Mouse (Mus musculus) heart, postnatal 0 days (tissue): ENCODE measurements around the gene Acta2. TPM values are rescaled to one million over a fixed set of nuclear protein-coding genes. Genes with fewer than 3 reads are reported as not detected.

Experiments
- ATAC-seq: fragments of 200-750 bp; cut with Nextera tagmentation; 2 replicates; pipeline ENCODE4 v1.8.0; 2017; ENCODE audit warnings: low read depth, moderate number of reproducible peaks, moderate library complexity; ENCODE audit not compliant: insufficient read depth
- DNase-seq: peaks from one replicate; pipeline ENCODE4 v3.0.0-alpha.2; 2016; ENCODE audit warnings: low spot score
- H3K27ac ChIP-seq: fragments of 300-500 bp; sonication (generic); 2 replicates; pipeline ENCODE4 v1.5.1; 2014; ENCODE audit warnings: low read depth, mild to moderate bottlenecking
- H3K27me3 ChIP-seq: fragments of 300-500 bp; sonication (generic); 2 replicates; pipeline ENCODE4 v1.6.1; 2014; ENCODE audit warnings: low read length, mixed read lengths; ENCODE audit not compliant: control insufficient read depth, insufficient read depth
- H3K36me3 ChIP-seq: fragments of 300-500 bp; sonication (generic); replicated peaks from 2 replicates; pipeline ENCODE4 v1.6.1; 2014; ENCODE audit warnings: low read length, mixed read lengths; ENCODE audit not compliant: control insufficient read depth, insufficient read depth
- H3K4me1 ChIP-seq: fragments of 300-500 bp; sonication (generic); 2 replicates; pipeline ENCODE4 v1.6.1; 2014; ENCODE audit warnings: antibody characterized with exemption; ENCODE audit not compliant: control insufficient read depth, insufficient read depth
- H3K4me2 ChIP-seq: fragments of 300-500 bp; sonication (generic); 2 replicates; pipeline ENCODE4 v1.6.1; 2014; ENCODE audit warnings: low read depth, mild to moderate bottlenecking, low read length, moderate library complexity
- H3K4me3 ChIP-seq: fragments of 300-500 bp; sonication (generic); 2 replicates; pipeline ENCODE4 v1.5.1; 2014; ENCODE audit warnings: low read depth, low read length
- H3K9ac ChIP-seq: fragments of 300-500 bp; sonication (generic); replicated peaks from 2 replicates; pipeline ENCODE4 v1.6.1; 2014; ENCODE audit warnings: low read depth, low read length, mixed read lengths
- H3K9me3 ChIP-seq: fragments of 300-500 bp; sonication (generic); replicated peaks from 2 replicates; pipeline ENCODE4 v1.6.1; 2016; ENCODE audit warnings: low read length; ENCODE audit not compliant: control insufficient read depth
- CTCF ChIP-seq: IDR thresholded peaks from 2 replicates; pipeline ENCODE4 v1.5.1; 2016; ENCODE audit warnings: antibody characterized with exemption, control low read depth, low read depth
- EP300 ChIP-seq: IDR thresholded peaks from 2 replicates; pipeline ENCODE4 v1.6.1; 2016; ENCODE audit warnings: antibody characterized with exemption, low read depth
- WGBS: fragments of 180-500 bp; shearing (Covaris S2); extraction: QIAGEN DNeasy Blood & Tissue Kit; methylation state at CpG from one replicate; pipeline ENCODE4 v1.1.7; 2014; 5-methylcytosine and 5-hydroxymethylcytosine counted together
- polyA plus RNA-seq: library from polyadenylated mRNA; unstranded; fragments of >200 nt; fragmentation: Nextera tagmentation; extraction: Ambion mirVana; gene quantifications from 2 replicates; pipeline ENCODE4 v1.2.1, GENCODE M21; 2015
- total RNA-seq: library from RNA; depleted of rRNA; stranded (reverse); fragments of >200 nt; gene quantifications from 2 replicates; pipeline ENCODE4 v1.2.3, GENCODE M21; 2014; ENCODE audit warnings: low replicate concordance; rRNA removed

The Acta2 gene
- total RNA-seq (921 and 1,307 TPM in 2 replicates), polyA plus RNA-seq (1,041 and 1,327 TPM in 2 replicates)

DNA sequence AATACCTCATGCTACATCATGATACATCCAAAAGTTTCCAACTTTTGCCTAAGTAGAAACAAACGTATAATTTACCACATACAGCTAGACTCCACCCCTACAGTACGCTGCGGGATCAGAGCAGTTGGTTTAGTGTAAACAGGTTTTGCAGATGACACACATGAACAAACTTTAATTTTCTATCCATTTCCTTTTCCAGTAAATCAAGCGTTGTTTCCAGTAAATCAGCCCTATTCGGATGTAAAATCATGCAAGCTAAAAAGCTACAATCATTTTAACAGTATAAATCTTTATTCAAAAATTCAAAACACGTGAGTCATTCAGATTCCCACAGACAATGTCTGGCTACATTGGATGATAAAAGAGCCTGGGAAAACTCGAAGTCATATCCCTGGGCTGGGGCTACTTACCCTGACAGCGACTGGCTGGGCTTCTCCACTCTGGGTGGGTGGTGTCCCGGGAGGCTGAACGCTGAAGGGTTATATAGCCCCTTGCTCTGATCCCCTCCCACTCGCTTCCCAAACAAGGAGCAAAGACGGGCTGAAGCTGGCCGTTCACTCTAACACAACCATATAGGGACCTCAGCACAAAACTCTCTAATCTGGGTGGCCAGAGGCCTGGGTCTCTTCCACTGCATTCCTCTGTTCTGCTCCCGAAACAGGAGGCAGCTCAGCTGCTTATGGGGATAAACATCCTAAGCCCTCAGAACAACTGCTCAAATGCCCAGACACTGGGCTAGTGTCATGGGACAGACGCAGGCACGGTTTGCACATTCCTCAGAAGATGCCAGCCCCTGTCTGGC lies at the start of gene Acta2:
Gene Acta2 (minus strand): TSS at position 711 of the 802 bp plus-strand sequence.
- Histone ChIP-seq H3K9ac (peak within 1 kb of the TSS; percentile 76), H3K36me3 (peaks cover 12% of the 10 kb centered on the region; the same call in 1 of the 2 replicates), H3K27me3 (no peaks in the 10 kb centered on the region), H3K4me2 (peak within 1 kb of the TSS; percentile 62), H3K4me3 (peak within 1 kb of the TSS; percentile 59), H3K4me1 (no peaks in the 10 kb centered on the region), H3K27ac (peak within 1 kb of the TSS; percentile 92), H3K9me3 (no peaks in the 10 kb centered on the region)
- 21% methylated on average over 16 of the region's 16 CpGs for WGBS
- TF ChIP-seq EP300, result no peak
- no peak for TF ChIP-seq CTCF
- DNase-seq (peak; percentile 71), ATAC-seq (peak; percentile 83)

DNA sequence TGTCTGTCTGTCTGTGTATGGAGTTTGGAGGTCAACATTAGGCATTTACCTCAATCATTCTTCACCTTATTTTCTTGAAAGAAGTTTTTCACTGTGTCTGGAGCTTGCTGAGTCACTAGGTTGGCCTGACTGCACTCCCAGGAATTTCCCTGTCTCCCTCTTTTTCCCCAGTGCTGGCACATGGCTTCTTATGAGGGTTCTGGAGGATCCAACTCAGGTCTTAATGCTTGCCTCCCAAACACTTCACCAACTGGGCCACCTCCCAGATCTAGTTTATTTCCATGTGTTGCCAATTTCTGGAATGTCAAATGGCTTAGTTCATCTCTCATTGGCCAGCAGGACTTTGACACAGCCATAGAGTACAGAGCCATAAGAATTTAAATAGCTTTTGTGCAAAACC lies 49.5 kb upstream of the Acta2 start:
- H3K4me3 ChIP-seq, result no peak overlapping the region
- H3K9ac ChIP-seq, result no peak overlapping the region
- DNase-seq, result no peak
- H3K27me3 ChIP-seq, result no peaks in the 10 kb centered on the region
- no peaks in the 10 kb centered on the region for H3K36me3 ChIP-seq
- no peaks in the 10 kb centered on the region for H3K4me1 ChIP-seq
- no peak overlapping the region for H3K27ac ChIP-seq
- H3K4me2 ChIP-seq, result no peak overlapping the region
- TF ChIP-seq CTCF, result no peak
- TF ChIP-seq EP300, result no peak
- no peak for ATAC-seq
- no peaks in the 10 kb centered on the region for H3K9me3 ChIP-seq

DNA sequence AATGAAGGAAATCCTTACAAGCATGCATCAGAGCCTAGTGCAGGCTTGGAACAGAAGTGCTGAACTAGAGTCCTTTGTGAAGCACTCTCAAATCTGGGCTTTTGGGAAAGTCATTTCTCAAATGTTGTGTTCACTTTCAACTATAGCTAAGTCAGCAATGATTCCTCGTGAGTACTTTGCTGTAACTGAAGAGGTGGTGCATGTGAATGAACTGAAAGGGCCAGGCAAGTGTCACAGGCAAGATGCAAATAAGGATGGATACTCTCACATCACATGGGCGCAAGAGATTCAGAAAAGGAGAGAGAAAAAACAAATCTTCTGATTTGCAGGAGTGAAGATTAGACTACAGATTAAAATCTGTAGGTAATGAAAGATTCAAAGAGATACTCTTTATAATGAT lies 45.0 kb upstream of the Acta2 start:
- Histone ChIP-seq H3K9me3 (no peaks in the 10 kb centered on the region), H3K4me2 (no peak overlapping the region), H3K27ac (no peak overlapping the region), H3K4me3 (no peak overlapping the region), H3K27me3 (no peaks in the 10 kb centered on the region), H3K4me1 (no peaks in the 10 kb centered on the region), H3K36me3 (no peaks in the 10 kb centered on the region), H3K9ac (no peak overlapping the region)
- 70% methylated on average over 2 of the region's 2 CpGs for WGBS
- no peak for ATAC-seq
- TF ChIP-seq EP300 (no peak), CTCF (no peak)
- no peak for DNase-seq

DNA sequence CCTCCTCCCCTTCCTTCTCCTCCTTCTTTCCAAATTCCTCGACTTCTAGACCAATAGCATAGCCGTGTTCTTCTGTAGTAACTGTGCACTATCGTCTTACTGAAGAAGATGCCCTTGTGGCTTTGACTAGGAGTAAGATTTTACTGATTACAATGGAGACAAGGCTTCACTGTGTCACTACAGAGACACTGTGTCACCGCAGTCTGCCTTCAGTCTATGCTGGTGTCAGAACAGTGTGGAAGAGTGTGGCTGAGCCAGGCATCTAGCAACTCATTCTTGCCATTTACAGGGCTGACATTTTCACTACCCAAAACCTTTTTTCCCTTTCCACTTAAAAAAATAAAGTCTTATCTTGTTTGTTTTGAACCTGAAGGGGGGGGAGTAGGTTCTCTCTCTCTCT lies 43.8 kb upstream of the Acta2 start:
- TF ChIP-seq CTCF (no peak), EP300 (no peak)
- Histone ChIP-seq H3K36me3 (no peaks in the 10 kb centered on the region), H3K4me3 (no peak overlapping the region), H3K9me3 (no peaks in the 10 kb centered on the region), H3K4me1 (no peaks in the 10 kb centered on the region), H3K27ac (no peak overlapping the region), H3K9ac (no peak overlapping the region), H3K27me3 (no peaks in the 10 kb centered on the region), H3K4me2 (no peak overlapping the region)
- no peak for DNase-seq
- WGBS, result 54% methylated on average over 4 of the region's 4 CpGs
- ATAC-seq, result no peak

DNA sequence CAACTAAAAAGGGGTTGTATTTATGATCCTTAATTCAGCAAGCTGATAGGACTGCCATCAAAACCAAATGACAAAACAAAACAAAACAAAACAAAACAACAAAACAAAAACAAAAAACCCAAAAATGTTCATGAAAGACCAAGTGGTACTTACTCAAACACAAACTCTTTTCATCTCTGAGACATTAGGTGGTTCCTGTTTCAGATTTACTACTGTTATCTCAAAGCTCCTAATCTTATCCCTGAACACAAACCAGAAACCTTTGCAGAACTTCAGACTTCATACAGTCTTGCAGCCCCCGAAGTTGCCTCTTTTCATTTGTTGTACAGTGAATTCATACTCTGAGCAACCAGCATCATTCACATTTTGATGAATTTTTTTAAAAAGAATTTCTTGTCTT lies 43.1 kb upstream of the Acta2 start:
- H3K9me3 ChIP-seq, result no peaks in the 10 kb centered on the region
- WGBS, result 21% methylated on average over 1 of the region's 1 CpGs
- ATAC-seq (no peak), DNase-seq (no peak)
- H3K4me2 ChIP-seq, result no peak overlapping the region
- H3K9ac ChIP-seq, result no peak overlapping the region
- H3K4me3 ChIP-seq, result no peak overlapping the region
- no peak for TF ChIP-seq CTCF
- TF ChIP-seq EP300, result no peak
- no peaks in the 10 kb centered on the region for H3K4me1 ChIP-seq
- H3K27me3 ChIP-seq, result no peaks in the 10 kb centered on the region
- H3K36me3 ChIP-seq, result no peaks in the 10 kb centered on the region
- H3K27ac ChIP-seq, result no peak overlapping the region

DNA sequence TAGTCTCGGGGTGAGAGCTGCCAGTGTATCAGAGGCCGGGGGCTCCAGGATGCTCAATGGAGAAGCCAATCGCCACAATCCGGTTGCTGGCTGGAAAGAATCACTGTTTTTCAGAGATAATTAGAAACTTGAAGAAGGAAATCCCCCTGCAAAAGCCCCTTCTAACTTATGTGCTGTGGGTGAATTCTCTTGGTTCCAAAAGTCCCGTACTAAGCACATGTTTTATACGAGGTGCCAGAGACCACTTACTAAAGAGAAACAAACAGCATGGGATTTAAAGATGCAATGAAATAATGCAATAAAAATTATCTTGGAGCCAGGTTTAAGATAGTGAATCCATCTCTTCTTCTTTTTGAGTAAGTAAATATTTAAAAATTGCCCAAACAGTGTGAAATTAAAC lies 40.1 kb upstream of the Acta2 start:
- H3K27me3 ChIP-seq, result no peaks in the 10 kb centered on the region
- ATAC-seq (no peak), DNase-seq (no peak)
- TF ChIP-seq EP300, result no peak
- TF ChIP-seq CTCF, result no peak
- no peak overlapping the region for H3K27ac ChIP-seq
- peaks cover 5% of the 10 kb centered on the region; the same call in 1 of the 2 replicates for H3K4me1 ChIP-seq
- H3K9me3 ChIP-seq, result no peaks in the 10 kb centered on the region
- WGBS, result 73% methylated on average over 6 of the region's 6 CpGs
- no peak overlapping the region for H3K9ac ChIP-seq
- H3K4me2 ChIP-seq, result no peak overlapping the region
- H3K36me3 ChIP-seq, result no peaks in the 10 kb centered on the region
- H3K4me3 ChIP-seq, result no peak overlapping the region
